Mouse (Mus musculus) ES-E14 (cell line): ENCODE measurements around the gene Slc16a2.

Source experiments
- CHD2 ChIP-seq: IDR thresholded peaks from 2 replicates; pipeline ENCODE4 v1.6.1; 2014; ENCODE audit warnings: mild to moderate bottlenecking, low read depth, low read length, inconsistent platforms
- HCFC1 ChIP-seq: IDR thresholded peaks from 2 replicates; pipeline ENCODE4 v1.6.1; 2012; ENCODE audit warnings: low read length, inconsistent platforms, borderline replicate concordance; ENCODE audit not compliant: insufficient read depth
- ZC3H11A ChIP-seq: IDR thresholded peaks from 2 replicates; pipeline ENCODE4 v1.6.1; 2012; ENCODE audit warnings: low read depth, mild to moderate bottlenecking, inconsistent platforms, low read length, borderline replicate concordance

DNA sequence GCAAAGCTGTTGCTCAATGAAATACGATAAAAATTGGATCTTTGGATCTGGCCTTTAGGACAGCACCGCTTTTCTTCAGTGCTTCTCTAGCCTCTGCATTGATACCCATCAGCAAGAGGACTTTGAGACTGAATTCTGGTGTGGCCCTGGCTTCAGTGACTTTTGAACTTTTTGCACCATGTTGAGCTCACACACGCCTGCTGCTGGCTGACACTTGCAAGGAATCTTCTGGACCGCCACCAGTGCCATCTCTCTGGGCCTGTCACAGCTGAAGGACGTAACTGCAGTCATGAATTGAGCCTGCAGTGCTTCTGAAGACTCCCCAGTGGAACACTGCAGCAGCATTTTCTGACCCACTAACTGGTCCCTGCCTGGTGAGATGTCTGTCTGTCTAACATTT, 128.9 kb downstream of the Slc16a2 start:
- TF ChIP-seq CHD2 = no peak
- no peak for TF ChIP-seq HCFC1
- no peak for TF ChIP-seq ZC3H11A
